Mouse (Mus musculus) activated CD4-positive, CD25-positive, alpha-beta regulatory T cell, adult 4 months (primary cell): ENCODE data around the gene Actl11. TPM values are rescaled to one million over a fixed set of nuclear protein-coding genes. Genes with fewer than 3 reads are reported as not detected.
A peak's percentile ranks its signal among the peaks of the same experiment; 100 is the strongest.

ENCODE experiments used
- ATAC-seq: one replicate; pipeline ENCODE4 v1.8.0; 2017
- polyA plus RNA-seq, 2 experiments: library from polyadenylated mRNA; unstranded; fragments of 100-300 nt; shearing (Covaris generic); gene quantifications; one replicate each; pipeline ENCODE4 v1.2.1; 2017

Actl11 gene
- not detected for polyA plus RNA-seq

DNA sequence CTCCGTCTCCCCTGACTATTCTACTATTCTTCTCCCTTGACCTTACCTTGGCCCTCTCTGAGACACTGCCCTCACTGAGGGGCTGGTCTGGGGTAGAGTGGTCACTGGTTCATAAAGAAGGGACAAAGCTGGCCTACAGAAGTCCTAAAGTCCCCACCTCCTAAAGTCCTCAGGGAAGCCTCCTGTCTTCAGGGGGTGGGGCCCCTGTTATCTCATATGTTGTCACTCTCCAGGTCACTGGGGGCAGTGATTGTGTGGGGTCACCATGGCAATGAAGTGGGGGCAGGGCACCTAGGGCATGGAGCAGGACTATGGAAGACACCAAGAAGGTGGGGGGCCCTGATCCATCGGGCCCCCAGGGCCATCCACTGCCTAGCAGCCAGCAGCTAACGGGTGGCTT lies at the start of gene Actl11:
Actl11 (plus strand) TSS at position 301 of the 400 bp plus-strand sequence.
- ATAC-seq = no peak

DNA sequence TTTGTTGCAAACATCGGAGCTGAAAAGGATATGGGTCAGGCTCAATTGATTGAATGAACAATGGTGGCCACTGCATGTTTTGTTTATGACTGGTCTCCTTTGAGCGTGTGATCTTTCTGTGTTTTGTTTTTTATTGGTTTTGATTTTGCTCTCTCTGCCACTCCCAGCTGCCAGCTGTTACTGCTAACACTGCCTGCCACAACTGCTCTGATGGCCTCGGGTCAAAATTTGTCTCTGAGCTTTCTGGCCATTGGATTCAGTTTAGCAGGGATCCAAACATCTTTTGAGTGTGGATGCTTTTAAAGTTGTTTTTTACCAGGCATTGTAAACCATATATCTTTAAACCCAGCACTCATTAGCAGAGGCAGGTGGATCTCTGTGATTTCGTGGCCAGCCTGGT lies 47.9 kb upstream of the Actl11 start:
- ATAC-seq = no peak

DNA sequence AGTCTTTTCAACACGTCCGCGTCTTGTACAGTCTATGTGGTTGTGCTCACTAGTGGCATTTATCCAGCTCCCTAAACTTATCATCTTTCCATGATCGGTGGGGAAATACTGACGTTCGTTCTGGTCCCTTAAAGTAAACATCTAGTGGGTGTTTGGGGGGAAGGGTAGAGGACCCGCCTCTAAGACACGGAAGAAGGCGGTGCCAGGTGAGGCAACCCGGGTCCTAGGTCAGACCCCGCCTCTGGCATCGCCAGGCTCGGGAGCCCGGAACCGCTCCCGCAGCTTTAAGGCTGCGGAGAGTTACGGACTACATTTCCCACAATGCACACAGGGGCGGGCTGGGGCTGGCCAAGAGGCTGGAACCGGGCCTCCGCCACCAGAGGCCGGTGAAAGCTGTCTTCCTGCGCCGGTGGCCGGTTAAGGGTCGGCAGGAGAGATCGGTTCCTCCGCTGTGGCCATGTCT lies 40.4 kb upstream of the Actl11 start, which contains the start of gene Mon1a:
Mon1a (plus strand) TSS at position 348 of the 463 bp plus-strand sequence.
- ATAC-seq = peak; percentile 95

DNA sequence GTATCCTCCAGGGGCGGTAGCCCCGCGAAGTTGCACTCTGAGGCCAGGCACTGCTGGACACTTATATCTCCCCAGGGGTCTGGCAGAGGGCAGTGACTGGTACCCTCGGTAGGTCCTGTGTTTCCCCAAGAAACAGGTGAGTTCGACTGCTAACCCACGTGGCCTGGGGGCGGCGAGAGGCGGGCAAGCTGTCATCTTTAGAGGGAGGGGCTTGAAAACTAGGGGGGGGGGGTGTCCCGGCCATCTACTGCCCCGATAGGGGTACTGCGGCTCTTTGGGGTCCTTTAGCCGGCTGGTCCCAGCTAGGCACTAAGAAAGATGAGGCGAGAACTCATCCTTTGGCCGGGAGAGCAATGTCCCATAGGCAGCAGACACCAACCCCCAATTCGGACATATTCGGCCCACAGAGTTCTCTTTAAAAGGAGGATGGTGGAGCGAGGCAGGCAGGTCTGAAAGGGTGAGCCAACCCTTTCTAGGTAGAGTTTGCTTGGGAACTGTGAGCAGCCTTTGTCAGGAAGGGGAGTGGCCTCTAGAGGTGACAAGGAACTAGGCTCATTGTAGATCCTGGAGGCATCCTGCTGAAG lies 39.9 kb upstream of the Actl11 start:
- peak; percentile 26 for ATAC-seq

DNA sequence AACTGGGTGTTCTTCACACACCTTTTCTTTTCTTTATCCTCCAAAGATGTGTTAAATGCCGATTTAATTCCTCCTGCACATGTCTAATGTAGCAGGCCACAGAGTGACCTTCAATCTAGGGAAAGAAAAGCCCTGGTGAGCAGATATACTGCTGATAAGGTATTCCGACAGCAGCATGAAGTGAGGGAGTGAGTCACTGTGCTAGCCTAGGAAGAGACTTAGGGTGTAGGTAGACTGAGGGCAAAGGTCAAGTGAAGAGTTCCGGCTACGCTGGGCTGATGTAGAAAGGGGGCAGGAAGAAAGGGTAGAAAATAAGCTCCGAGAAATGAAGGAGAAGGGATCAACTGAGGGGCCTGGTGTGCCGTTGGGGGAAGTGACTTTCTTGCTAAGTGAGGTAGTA lies 38.0 kb upstream of the Actl11 start:
- no peak for ATAC-seq

DNA sequence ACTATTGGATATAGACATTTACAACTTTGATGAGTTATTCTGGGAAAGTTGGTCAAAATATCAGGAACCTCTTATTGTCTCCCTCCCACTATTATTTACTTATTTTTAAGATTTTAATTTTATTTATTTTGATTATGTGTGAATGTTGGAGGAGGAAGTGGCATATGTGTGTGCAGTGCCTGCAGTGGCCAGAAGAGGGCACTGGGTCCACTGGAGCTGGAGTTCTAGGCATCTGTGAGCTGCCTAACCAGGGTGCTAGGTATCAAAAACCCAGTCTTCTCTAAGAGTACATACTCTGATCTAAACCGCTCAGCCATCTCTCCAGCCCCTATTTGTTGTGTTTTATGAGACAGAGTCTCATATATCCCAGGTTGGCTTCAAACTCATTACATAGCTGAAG lies 37.2 kb upstream of the Actl11 start:
- ATAC-seq = no peak

DNA sequence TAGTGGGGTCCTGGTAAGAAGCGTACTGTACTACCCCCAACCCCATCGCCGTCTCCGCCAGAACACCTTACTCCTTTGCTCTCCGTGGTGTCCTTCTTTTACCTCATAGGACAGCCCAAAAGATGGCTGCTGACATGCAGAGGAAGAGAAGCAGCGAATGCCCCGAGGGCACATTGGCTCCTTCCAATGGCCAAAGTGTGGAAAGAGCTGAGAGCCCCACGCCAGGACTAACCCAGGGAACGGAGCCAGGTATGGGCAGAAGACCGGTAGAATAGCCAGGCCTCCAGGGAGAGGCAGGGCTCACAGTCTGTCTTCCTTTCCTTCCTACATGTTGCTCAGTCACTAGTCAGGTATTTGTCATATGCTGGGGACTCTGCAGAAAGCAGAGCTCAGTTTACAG lies 29.7 kb upstream of the Actl11 start:
- ATAC-seq = no peak

DNA sequence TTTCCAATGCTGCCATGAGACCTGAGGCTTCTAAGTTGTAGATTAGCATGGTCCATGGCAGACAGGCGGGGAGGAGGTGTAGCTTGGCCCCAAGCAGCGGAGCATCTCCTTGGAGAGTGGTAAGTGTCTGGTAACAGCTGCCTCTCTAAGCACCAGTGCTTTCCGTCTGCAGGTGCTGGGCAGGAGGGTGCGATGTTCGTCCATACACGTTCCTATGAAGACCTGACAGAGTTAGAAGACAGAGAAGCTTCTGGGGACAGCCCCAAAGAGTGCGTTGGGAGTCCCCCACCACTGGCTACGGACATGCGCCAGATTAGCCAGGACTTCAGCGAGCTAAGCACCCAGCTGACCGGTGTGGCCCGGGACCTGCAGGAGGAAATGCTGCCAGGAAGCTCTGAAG lies 28.4 kb upstream of the Actl11 start:
- no peak for ATAC-seq

DNA sequence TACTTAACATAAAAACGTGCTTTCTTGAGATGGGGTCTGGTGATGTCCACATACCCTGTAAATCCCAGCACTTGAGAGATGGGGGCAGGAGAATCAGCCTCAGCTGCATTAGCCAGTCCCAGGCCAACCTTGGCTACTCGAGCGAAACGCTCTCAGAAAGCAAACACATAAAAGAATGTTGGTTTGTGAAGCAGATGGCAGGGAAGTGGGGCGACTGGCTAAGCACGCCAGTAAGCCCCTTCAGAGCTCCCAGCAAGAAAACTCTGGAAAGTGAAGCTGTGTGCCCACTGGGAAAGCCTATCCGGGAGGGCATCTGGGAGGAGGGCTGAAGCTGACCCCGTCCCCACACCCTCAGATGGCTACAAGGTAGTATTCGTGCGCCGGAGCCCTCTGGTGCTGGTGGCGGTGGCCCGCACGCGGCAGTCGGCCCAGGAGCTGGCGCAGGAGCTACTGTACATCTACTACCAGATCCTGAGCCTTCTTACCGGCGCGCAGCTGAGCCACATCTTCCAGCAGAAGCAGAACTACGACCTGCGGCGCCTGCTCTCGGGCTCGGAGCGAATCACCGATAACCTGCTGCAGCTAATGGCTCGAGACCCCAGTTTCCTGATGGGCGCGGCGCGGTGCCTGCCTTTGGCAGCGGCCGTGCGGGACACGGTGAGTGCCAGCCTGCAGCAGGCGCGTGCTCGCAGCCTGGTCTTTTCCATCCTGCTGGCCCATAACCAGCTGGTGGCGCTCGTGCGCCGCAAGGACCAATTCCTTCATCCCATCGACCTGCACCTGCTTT lies 27.2 kb upstream of the Actl11 start:
- ATAC-seq = no peak

DNA sequence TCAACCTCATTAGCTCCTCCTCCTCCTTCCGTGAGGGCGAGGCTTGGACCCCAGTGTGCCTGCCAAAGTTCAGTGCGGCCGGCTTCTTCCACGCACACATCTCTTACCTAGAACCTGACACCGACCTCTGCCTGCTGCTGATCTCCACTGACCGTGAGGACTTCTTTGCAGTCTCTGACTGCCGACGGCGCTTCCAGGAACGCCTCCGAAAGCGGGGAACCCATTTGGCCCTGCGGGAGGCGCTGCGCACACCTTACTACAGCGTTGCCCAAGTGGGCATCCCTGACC lies 26.7 kb upstream of the Actl11 start:
- ATAC-seq = no peak

DNA sequence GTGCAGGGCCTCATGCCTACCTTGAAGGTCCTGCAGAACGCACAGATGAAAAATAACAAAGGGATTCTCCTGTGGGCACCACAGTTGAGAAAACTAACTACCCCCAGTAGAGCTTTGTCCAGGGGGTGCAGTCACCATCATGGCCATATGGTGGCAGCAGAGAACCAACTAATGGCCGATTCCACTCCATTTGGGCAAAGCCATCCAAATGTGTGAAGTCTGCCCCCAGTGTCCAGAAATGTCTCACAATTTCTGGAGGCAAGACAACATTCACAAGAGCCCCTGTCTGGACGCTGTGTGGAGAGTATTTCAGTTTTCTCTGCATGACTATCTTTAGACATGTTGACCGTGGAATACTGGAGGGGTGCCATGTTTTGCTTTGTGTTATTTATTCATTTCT lies 23.5 kb upstream of the Actl11 start:
- peak; percentile 80 for ATAC-seq

DNA sequence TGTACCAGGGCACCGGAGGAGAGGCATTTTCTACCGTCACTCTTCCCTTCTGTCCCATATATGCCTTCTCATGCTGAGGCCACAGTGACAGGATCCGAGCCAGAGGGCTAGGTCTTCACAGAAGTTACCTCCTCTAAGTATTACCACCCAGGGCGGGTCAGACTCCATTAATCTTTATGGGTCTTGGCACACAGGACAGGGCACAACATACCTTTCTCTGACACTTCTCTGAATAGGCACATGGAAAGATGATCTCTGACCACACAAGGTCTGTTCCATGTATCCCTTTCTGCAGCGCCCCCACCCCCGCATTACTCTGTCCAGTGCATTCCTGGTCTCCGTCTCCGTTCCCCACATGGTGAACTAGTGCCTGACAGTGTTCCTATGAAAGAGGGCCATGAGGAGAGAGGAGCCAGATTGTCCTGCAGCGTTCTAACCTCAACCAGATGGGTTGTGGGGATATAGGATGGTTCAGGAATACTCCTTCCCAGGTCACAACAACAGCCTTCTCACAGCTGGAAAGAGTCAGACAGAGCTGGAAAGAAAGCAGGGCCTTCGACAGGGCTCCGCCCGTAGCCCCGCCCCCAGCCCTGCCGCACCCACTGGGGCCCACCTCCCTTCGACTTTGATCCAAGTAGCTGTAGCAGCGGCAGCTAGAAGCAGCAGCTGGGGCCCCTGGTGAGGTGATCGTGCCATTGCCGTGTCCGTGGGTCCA lies 21.9 kb upstream of the Actl11 start, which contains the start of gene Mst1r:
Mst1r (plus strand) TSS at position 622 of the 715 bp plus-strand sequence.
- ATAC-seq = no peak

DNA sequence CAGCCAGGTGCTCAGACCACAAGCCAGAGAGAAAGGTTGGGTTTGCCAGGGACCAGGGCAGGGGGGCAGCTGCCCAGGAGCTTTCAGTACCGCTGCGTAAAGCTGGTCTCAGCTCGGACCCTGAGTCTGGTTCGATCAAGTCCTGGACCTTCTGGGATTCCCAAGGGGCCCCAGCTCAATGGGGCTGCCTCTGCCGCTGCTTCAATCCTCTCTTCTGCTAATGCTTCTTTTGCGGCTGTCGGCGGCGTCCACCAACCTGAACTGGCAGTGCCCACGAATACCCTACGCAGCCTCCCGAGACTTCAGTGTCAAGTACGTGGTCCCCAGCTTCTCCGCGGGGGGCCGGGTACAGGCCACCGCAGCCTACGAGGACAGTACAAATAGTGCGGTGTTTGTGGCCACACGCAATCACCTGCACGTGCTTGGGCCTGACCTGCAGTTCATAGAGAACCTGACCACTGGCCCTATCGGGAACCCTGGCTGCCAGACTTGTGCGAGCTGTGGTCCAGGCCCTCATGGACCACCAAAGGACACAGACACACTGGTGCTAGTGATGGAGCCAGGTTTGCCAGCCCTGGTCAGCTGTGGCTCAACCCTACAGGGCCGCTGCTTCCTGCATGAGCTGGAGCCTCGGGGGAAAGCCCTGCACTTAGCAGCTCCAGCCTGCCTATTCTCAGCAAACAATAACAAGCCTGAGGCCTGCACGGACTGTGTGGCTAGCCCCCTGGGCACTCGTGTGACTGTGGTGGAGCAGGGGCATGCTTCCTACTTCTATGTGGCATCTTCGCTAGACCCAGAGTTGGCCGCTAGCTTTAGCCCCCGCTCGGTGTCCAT lies 21.1 kb upstream of the Actl11 start:
- no peak for ATAC-seq

DNA sequence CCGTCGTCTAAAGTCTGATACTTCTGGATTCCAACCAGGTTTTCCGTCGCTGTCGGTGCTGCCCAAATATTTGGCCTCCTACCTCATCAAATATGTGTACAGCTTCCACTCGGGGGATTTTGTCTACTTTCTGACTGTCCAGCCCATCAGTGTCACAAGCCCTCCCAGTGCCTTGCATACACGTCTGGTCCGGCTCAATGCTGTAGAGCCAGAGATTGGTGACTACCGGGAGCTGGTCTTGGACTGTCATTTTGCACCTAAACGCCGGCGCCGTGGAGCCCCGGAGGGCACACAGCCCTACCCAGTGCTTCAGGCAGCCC lies 20.5 kb upstream of the Actl11 start:
- ATAC-seq = no peak

DNA sequence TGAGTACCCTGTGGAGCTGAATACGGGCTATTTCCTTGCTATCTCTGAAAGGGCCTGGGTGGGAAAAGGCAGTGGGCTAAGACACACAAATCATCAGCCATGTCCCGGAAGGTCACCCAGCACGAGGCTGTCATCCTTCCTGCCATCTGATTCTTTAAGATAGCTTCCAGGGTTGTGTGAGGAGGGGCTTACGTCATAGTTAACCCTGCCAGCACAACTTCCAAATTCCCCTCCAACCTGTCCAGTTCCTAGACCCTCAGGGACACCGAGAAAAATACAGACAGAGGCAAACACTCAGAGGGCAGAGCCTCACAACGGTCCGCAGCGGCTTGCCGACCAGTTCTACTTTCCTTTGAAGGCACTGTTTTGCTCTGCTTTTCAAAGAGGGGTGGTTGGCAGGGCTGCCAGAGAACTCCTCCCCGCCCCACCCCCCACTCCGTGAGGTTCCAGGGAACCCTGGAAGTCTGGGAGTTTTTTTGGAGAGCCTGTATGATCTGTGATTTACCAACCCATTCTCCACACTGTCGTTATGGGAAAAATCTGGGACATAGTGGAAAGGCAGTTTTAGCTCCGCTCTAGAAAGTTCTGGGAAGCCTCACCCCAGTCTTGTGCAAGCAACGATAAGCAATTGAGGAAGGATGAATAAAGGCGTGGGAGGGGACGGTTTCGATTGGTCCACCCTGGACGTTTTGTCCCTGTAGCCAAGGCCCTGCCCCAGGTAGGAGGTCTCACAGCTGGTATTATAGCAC lies 19.7 kb upstream of the Actl11 start:
- ATAC-seq = no peak

DNA sequence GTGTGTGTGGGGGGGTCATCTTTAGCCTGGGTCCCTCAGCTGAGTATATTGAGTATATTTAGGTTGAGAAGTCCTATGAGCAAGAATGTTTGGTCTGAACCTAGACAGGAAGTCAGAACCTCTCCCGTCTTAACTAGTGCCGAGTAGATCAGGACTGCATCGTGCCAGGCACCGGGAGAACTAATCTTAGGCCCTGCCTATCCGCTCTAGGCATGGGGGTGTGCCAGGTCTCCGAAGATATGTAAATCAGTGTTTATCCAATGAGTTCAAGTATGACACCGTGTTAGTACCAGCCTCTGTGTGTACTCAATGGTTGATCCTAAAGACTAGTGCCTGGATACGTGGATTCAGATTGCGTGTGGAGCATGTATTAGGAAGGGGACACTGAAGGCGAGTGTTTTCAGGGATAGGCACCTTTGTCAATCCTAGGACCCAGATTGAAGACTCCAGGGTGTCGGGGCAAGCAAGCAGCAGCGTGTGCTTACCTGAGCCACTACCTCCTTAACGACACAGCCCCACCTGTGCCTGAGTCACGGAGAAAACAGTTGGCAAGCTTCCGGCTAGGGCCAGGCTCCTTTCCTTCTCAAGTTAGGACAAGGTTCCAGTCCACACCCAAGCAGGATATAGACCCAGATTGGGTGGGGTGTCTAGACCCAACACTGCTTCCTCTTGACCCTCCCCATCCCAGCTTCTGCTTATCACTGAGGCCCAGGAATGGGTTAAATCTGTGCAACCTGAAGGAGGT lies 18.1 kb upstream of the Actl11 start:
- no peak for ATAC-seq

DNA sequence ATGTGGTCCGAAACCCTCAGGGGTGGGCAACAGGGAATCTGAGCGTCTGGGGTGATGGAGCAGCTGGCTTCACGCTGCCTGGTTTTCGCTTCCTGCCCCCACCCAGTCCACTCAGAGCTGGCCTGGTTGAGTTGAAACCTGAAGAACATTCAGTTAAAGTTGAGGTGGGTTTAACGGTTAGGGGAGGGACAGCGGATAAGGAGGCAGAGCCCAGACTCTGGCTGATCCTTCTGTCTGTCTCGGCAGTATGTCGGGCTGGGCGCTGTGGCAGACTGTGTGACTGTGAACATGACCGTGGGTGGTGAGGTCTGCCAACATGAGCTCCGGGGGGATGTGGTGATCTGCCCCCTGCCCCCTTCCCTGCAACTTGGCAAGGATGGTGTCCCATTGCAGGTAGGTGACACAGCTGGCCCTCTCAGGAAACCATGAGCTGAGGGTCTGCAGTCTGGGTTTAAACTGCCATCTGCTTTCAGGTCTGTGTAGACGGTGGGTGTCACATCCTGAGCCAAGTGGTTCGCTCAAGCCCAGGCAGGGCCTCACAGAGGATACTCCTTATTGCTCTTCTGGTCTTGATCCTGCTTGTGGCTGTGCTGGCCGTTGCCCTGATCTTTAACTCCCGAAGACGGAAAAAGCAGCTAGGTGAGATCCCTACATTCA lies 13.4 kb upstream of the Actl11 start:
- no peak for ATAC-seq

DNA sequence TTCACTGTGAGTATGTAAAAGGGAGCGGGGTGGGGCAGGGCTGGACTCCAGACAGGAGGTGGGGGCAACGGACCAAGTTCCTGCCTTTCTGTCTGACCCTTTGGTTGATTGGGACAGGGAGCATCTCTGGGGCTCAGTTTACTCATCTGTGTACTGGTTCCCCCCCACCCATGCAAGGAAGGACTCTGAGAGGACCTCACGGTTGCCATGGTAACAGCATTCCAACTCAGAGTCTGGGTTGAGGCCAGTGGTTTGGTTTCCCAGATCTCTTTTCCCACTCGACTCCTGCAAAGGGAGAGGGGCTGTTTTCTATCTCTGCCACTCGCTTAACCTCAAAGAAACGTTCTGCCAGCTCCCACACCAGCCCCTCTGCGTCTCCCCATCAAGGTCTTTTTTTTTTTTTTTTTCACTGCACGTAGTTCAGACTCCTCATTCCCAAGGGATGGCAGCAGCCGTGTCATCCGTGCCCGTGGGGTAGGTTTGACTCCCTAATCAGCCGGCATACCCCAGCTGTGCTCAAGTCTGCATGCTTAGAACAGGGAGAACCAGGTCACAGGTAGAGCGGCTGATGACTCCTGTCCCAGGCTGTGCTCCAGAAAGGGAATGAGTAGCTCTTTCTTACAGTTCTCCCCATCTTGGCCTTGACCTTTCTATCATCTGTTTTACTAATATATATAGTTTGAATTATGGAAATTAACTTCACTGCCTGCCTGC lies 10.2 kb upstream of the Actl11 start:
- ATAC-seq = no peak

DNA sequence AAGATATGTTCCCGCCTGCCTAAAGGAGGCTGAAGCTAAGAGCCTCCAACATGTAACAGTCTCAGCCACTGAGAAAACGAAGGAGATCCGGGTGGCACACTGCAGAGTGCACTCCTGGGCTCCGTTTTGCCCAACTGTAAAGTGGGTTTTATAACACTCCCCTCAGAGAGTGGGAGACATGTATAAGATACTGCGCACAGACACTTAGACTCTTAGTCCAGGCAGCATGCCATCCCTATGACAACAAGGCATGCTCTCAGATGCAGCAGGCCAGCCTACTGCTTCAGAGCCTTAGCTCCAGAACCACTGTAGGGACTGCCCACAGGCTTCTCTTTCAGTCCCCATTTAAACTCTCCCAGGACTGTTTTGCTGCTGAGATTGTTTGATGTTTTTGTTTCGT lies 9.4 kb upstream of the Actl11 start:
- ATAC-seq = no peak

DNA sequence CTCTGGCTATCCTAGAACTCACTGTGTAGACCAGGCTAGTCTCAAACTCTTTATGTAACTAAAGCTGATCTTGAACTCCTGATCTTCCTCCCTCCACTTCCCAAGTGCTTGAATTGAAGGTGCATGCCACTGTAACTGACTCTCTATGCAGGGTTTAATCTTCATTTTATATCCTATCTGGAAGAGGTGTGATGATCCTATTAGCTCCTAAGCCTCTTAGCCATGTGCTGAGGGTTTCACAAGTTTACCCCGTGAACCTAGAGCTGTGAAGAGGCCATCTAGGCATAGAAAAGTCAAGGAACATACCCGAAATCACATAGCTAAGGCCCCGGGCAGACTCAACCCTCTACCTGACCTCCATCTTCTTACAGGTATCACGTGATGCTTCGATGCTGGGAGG lies 8.8 kb upstream of the Actl11 start:
- no peak for ATAC-seq
